Mouse (Mus musculus) hindbrain, embryonic 15.5 days (tissue): ENCODE results near the gene Phlpp1. TPM values are rescaled to one million over a fixed set of nuclear protein-coding genes. Genes with fewer than 3 reads are reported as not detected.
"Not testable (repeated sequence)": the region's sequence is repeated elsewhere in the genome, so short reads cannot be mapped to it uniquely, and the experiment has no call there.

ENCODE experiments used
- ATAC-seq: fragments of 200-750 bp; cut with Nextera tagmentation; 2 replicates; pipeline ENCODE4 v1.8.0; 2017; ENCODE audit warnings: low read depth, moderate number of reproducible peaks, moderate TSS enrichment; ENCODE audit not compliant: low FRiP score
- H3K27ac ChIP-seq: fragments of 300-500 bp; sonication (generic); replicated peaks from 2 replicates; pipeline ENCODE4 v1.5.1; 2015; ENCODE audit warnings: mild to moderate bottlenecking, inconsistent platforms
- H3K27me3 ChIP-seq: fragments of 300-500 bp; sonication (generic); 2 replicates; pipeline ENCODE4 v1.6.1; 2015; ENCODE audit warnings: control low read depth, inconsistent platforms
- H3K36me3 ChIP-seq: fragments of 300-500 bp; sonication (generic); 2 replicates; pipeline ENCODE4 v1.6.1; 2015; ENCODE audit warnings: control low read depth, inconsistent platforms
- H3K4me1 ChIP-seq: fragments of 300-500 bp; sonication (generic); replicated peaks from 2 replicates; pipeline ENCODE4 v1.6.1; 2015; ENCODE audit warnings: control low read depth, inconsistent platforms
- H3K4me2 ChIP-seq: fragments of 300-500 bp; sonication (generic); 2 replicates; pipeline ENCODE4 v1.6.1; 2015; ENCODE audit warnings: moderate library complexity, mild to moderate bottlenecking, inconsistent platforms
- H3K4me3 ChIP-seq: fragments of 300-500 bp; sonication (generic); 2 replicates; pipeline ENCODE4 v1.5.1; 2015; ENCODE audit warnings: mild to moderate bottlenecking, inconsistent platforms
- H3K9ac ChIP-seq: fragments of 300-500 bp; sonication (generic); 2 replicates; pipeline ENCODE4 v1.6.1; 2015; ENCODE audit warnings: inconsistent platforms
- H3K9me3 ChIP-seq: fragments of 300-500 bp; sonication (generic); 2 replicates; pipeline ENCODE4 v1.6.1; 2016; ENCODE audit warnings: control low read depth, inconsistent platforms
- WGBS: fragments of 180-500 bp; shearing (Covaris S2); methylation state at CpG from one replicate; pipeline ENCODE4 v1.1.7; 2015; 5-methylcytosine and 5-hydroxymethylcytosine counted together
- polyA plus RNA-seq: library from polyadenylated mRNA; unstranded; fragments of >200 nt; fragmentation: Nextera tagmentation; extraction: Ambion mirVana; gene quantifications from 2 replicates; pipeline ENCODE4 v1.2.1, GENCODE M21; 2015

The Phlpp1 gene
- polyA plus RNA-seq, 1 experiment from 2014 or later = 8.1 TPM

GRCm38 (mm10) chr1:106289580-106289979 is 118.0 kb downstream of the Phlpp1 start:
- Histone ChIP-seq H3K4me3 (no peak overlapping the region), H3K4me2 (no peak overlapping the region), H3K27me3 (no peaks in the 10 kb centered on the region), H3K9ac (no peak overlapping the region), H3K9me3 (no peaks in the 10 kb centered on the region), H3K27ac (no peak overlapping the region), H3K36me3 (peaks cover 3% of the 10 kb centered on the region), H3K4me1 (no peaks in the 10 kb centered on the region)
- whole genome bisulfite sequencing = 87% methylated on average over 2 of the region's 2 CpGs
- ATAC-seq = no peak

- Histone ChIP-seq H3K4me3 (no peak overlapping the region), H3K27me3 (no peaks in the 10 kb centered on the region), H3K4me2 (no peak overlapping the region), H3K9ac (no peak overlapping the region), H3K9me3 (no peaks in the 10 kb centered on the region), H3K36me3 (no peaks in the 10 kb centered on the region), H3K4me1 (no peaks in the 10 kb centered on the region), H3K27ac (no peak overlapping the region)
- ATAC-seq = no peak
- 95% methylated on average over 3 of the region's 3 CpGs for WGBS
These were observed 138.0 kb downstream of the Phlpp1 start for GRCm38 (mm10) chr1:106309394-106310039.

GRCm38 (mm10) chr1:106310285-106310684 is 138.7 kb downstream of the Phlpp1 start:
- Histone ChIP-seq H3K9me3 (no peaks in the 10 kb centered on the region), H3K4me3 (no peak overlapping the region), H3K36me3 (no peaks in the 10 kb centered on the region), H3K4me1 (no peaks in the 10 kb centered on the region), H3K27ac (no peak overlapping the region), H3K27me3 (no peaks in the 10 kb centered on the region), H3K9ac (no peak overlapping the region), H3K4me2 (no peak overlapping the region)
- 74% methylated on average over 2 of the region's 2 CpGs for WGBS
- ATAC-seq = no peak

GRCm38 (mm10) chr1:106311830-106312229 is 140.3 kb downstream of the Phlpp1 start:
- H3K9ac ChIP-seq, H3K4me2 ChIP-seq, H3K9me3 ChIP-seq, H3K27ac ChIP-seq, ATAC-seq, H3K4me3 ChIP-seq, H3K4me1 ChIP-seq, H3K36me3 ChIP-seq, H3K27me3 ChIP-seq: not testable (repeated sequence)
- 93% methylated on average over 2 of the region's 2 CpGs for WGBS

GRCm38 (mm10) chr1:106314476-106314875 is 142.9 kb downstream of the Phlpp1 start:
- H3K4me2 ChIP-seq = no peak overlapping the region
- H3K4me1 ChIP-seq = no peaks in the 10 kb centered on the region
- no peaks in the 10 kb centered on the region for H3K27me3 ChIP-seq
- 87% methylated on average over 4 of the region's 4 CpGs for WGBS
- no peak overlapping the region for H3K4me3 ChIP-seq
- no peaks in the 10 kb centered on the region for H3K9me3 ChIP-seq
- H3K9ac ChIP-seq = no peak overlapping the region
- ATAC-seq = no peak
- H3K27ac ChIP-seq = no peak overlapping the region
- H3K36me3 ChIP-seq = no peaks in the 10 kb centered on the region

- no peak overlapping the region for H3K4me2 ChIP-seq
- H3K9me3 ChIP-seq = no peaks in the 10 kb centered on the region
- H3K27ac ChIP-seq = no peak overlapping the region
- no peaks in the 10 kb centered on the region for H3K36me3 ChIP-seq
- H3K4me3 ChIP-seq = no peak overlapping the region
- no peak overlapping the region for H3K9ac ChIP-seq
- H3K27me3 ChIP-seq = no peaks in the 10 kb centered on the region
- H3K4me1 ChIP-seq = no peaks in the 10 kb centered on the region
- ATAC-seq = no peak
- WGBS = 72% methylated on average over 4 of the region's 4 CpGs
These were observed 145.2 kb downstream of the Phlpp1 start for GRCm38 (mm10) chr1:106316641-106317304.

- H3K4me1 ChIP-seq = no peaks in the 10 kb centered on the region
- no peaks in the 10 kb centered on the region for H3K9me3 ChIP-seq
- H3K4me2 ChIP-seq = no peak overlapping the region
- no peaks in the 10 kb centered on the region for H3K27me3 ChIP-seq
- ATAC-seq = no peak
- no peaks in the 10 kb centered on the region for H3K36me3 ChIP-seq
- 90% methylated on average over 5 of the region's 5 CpGs for WGBS
- H3K9ac ChIP-seq = no peak overlapping the region
- no peak overlapping the region for H3K4me3 ChIP-seq
- H3K27ac ChIP-seq = no peak overlapping the region
These were observed 146.8 kb downstream of the Phlpp1 start for GRCm38 (mm10) chr1:106318341-106318740.

GRCm38 (mm10) chr1:106320583-106320982 is 149.0 kb downstream of the Phlpp1 start:
- no peak for ATAC-seq
- Histone ChIP-seq H3K36me3 (no peaks in the 10 kb centered on the region), H3K27ac (no peak overlapping the region), H3K4me1 (no peaks in the 10 kb centered on the region), H3K9ac (no peak overlapping the region), H3K4me2 (no peak overlapping the region), H3K4me3 (no peak overlapping the region), H3K9me3 (no peaks in the 10 kb centered on the region), H3K27me3 (no peaks in the 10 kb centered on the region)
- WGBS = 94% methylated on average over 1 of the region's 1 CpGs

- no peaks in the 10 kb centered on the region for H3K36me3 ChIP-seq
- H3K4me1 ChIP-seq = no peaks in the 10 kb centered on the region
- no peak for ATAC-seq
- H3K9ac ChIP-seq = no peak overlapping the region
- no peak overlapping the region for H3K4me3 ChIP-seq
- H3K27me3 ChIP-seq = no peaks in the 10 kb centered on the region
- no peaks in the 10 kb centered on the region for H3K9me3 ChIP-seq
- WGBS = 92% methylated on average over 8 of the region's 8 CpGs
- H3K27ac ChIP-seq = no peak overlapping the region
- no peak overlapping the region for H3K4me2 ChIP-seq
These were observed 150.0 kb downstream of the Phlpp1 start for GRCm38 (mm10) chr1:106321432-106322126.

- 87% methylated on average over 2 of the region's 2 CpGs for WGBS
- Histone ChIP-seq H3K4me2 (no peak overlapping the region), H3K4me1 (no peaks in the 10 kb centered on the region), H3K36me3 (no peaks in the 10 kb centered on the region), H3K27me3 (no peaks in the 10 kb centered on the region), H3K9ac (no peak overlapping the region), H3K27ac (no peak overlapping the region), H3K4me3 (no peak overlapping the region), H3K9me3 (no peaks in the 10 kb centered on the region)
- ATAC-seq = no peak
These were observed 155.1 kb downstream of the Phlpp1 start for GRCm38 (mm10) chr1:106326691-106327090.

- Histone ChIP-seq H3K36me3 (peaks cover 29% of the 10 kb centered on the region), H3K4me2 (no peak overlapping the region), H3K27ac (no peak overlapping the region), H3K9me3 (no peaks in the 10 kb centered on the region), H3K9ac (no peak overlapping the region), H3K4me1 (no peaks in the 10 kb centered on the region), H3K27me3 (no peaks in the 10 kb centered on the region), H3K4me3 (no peak overlapping the region)
- WGBS = 77% methylated on average over 3 of the region's 3 CpGs
- ATAC-seq = no peak
These were observed 170.5 kb downstream of the Phlpp1 start for GRCm38 (mm10) chr1:106342100-106342499.

GRCm38 (mm10) chr1:106345265-106345664 is 173.7 kb downstream of the Phlpp1 start:
- Histone ChIP-seq H3K4me3 (no peak overlapping the region), H3K27me3 (no peaks in the 10 kb centered on the region), H3K4me2 (no peak overlapping the region), H3K9ac (no peak overlapping the region), H3K9me3 (no peaks in the 10 kb centered on the region), H3K36me3 (peaks cover 26% of the 10 kb centered on the region), H3K27ac (no peak overlapping the region), H3K4me1 (no peaks in the 10 kb centered on the region)
- 93% methylated on average over 2 of the region's 2 CpGs for WGBS
- ATAC-seq = no peak
